Mouse (Mus musculus): ENCODE measurements at regions not wholly inside any gene's neighbourhood (a gene's known extent, or its start where the extent isn't known, plus 50 kb on each side); places are given as distances from the start of the nearest gene placed in this dataset.

DNA sequence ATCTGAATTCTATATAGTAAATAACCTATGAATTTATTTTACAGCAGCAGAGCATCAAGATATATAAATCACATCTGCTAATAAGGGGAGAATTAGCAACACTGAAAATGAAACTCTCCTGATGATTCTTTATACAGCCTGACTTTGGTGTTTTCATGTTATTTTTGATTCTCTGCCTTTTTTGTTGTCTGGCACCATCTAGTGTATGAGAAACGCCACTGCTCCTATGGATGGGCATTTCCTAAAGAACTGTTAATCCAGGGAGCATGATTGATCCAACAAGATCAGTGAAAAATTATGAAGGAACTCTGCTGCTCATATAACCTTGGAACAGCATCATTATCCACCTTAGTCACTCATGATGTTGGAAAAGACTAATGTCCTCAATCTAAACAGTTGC is 59.3 kb upstream of the Herc3 start:
- no peaks in the 10 kb centered on the region for H3K36me3 ChIP-seq (replicated peaks in 1 of 2; ENCODE audit: control insufficient read depth in 1 of 2, insufficient read depth in 1 of 2, low read length in 1 of 2)
- peak; percentile 37 for DNase-seq (ENCODE audit: extremely low read depth)
- no peak overlapping the region for H3K27ac ChIP-seq (ENCODE audit: insufficient read depth, low read depth)
- in situ Hi-C loops (cut with MboI; ENCODE audit: low pct_ligation_motif_present, low pct_unique_long_range_greater_than_20kb, low sequenced_read_pairs): loop anchor here (25.0 kb wide), 1 partner anchor 135 kb away; no protein-coding TSS in a partner anchor
- no peaks in the 10 kb centered on the region for H3K9me3 ChIP-seq (replicated peaks; ENCODE audit: low read length)
- no peak for TF ChIP-seq MAFK (IDR thresholded peaks at IDR 0.05; ENCODE audit: insufficient replicate concordance, low read length)
- TF ChIP-seq CTCF (conservative IDR thresholded peaks at IDR 0.05 in 1 of 2, IDR thresholded peaks at IDR 0.05 in 1 of 2; ENCODE audit: low read depth in 2 of 2, low read length in 2 of 2): peak; percentile 61 to 83; a peak in 3 of 4 replicates
- TF ChIP-seq SMC3 (IDR thresholded peaks at IDR 0.05; ENCODE audit: low read depth, low read length): peak; percentile 70
- TF ChIP-seq RAD21 (IDR thresholded peaks at IDR 0.05; ENCODE audit: low read depth, low read length): peak; percentile 86
- no peak overlapping the region for H3K4me2 ChIP-seq (ENCODE audit: insufficient read depth, low read depth, poor library complexity, severe bottlenecking)
- H3K9ac ChIP-seq (ENCODE audit: insufficient read depth, low read depth): no peak overlapping the region
- no peak overlapping the region for H3K4me3 ChIP-seq (replicated peaks in 1 of 3; ENCODE audit: low read depth in 2 of 3, low read length in 2 of 3, poor library complexity in 1 of 3)
- no peaks in the 10 kb centered on the region for H3K4me1 ChIP-seq (ENCODE audit: control insufficient read depth in 1 of 2, insufficient read depth in 2 of 2)
- H3K27me3 ChIP-seq (replicated peaks): no peaks in the 10 kb centered on the region
- H3K79me2 ChIP-seq (replicated peaks; ENCODE audit: control insufficient read depth, extremely low read depth, insufficient read depth, poor library complexity, severe bottlenecking): no peaks in the 10 kb centered on the region
- dilution Hi-C loops (cut with MboI; ENCODE audit: extremely low pct_ligation_motif_present, extremely low pct_unique_long_range_greater_than_20kb, low sequenced_read_pairs): no loop called here
